ENCODE assay signal across 9 mouse cellular contexts in genomic region chr2:102804109-102804508, GRCm38 (mm10).
DNase-seq lines count a peak whose midpoint lies in the region; ATAC-seq and TF ChIP-seq lines count a peak whose summit lies in the region.
"Had no signal": no experiment of that assay in that cellular context is flagged by ENCODE, and none has a peak within 500 bp of the region (broad histone marks: within the 10 kb centered on the region; RNA-seq: fewer than 3 reads in every experiment).

No protein-coding gene starts in this region.

- no peak for TF ChIP-seq POLR2A in limb, embryonic 14.5 days (IDR thresholded peaks at IDR 0.05; ENCODE audit: borderline replicate concordance, extremely low read depth, insufficient read depth, insufficient read length)

- no peak for ATAC-seq in embryonic facial prominence, embryonic 11.5 days (replicated peaks; ENCODE audit: insufficient number of reproducible peaks, low FRiP score, low TSS enrichment, low read depth)
- ATAC-seq in limb, embryonic 14.5 days (ENCODE audit: low FRiP score, low read depth), result no peak
- ATAC-seq in megakaryocyte, adult 5-6 weeks (ENCODE audit: poor library complexity, severe bottlenecking), result peak; percentile 27; the same call in 1 of the 2 replicates
- no peak for ATAC-seq in megakaryocyte-erythroid progenitor cell, adult 5-6 weeks (replicated peaks; ENCODE audit: low FRiP score, low TSS enrichment, poor library complexity, severe bottlenecking)

- H3K4me3 ChIP-seq in embryonic facial prominence, embryonic 11.5 days (ENCODE audit: low read depth, low read length), result no peak overlapping the region
- no peak overlapping the region for H3K4me3 ChIP-seq in embryonic facial prominence, embryonic 10.5 days
- H3K4me3 ChIP-seq in limb, embryonic 14.5 days (replicated peaks; ENCODE audit: low read length), result no peak overlapping the region
- no peak overlapping the region for H3K4me3 ChIP-seq in limb, embryonic 10.5 days
- H3K4me3 ChIP-seq: heart, embryonic 13.5 days had no signal

- no peaks in the 10 kb centered on the region for H3K36me3 ChIP-seq in embryonic facial prominence, embryonic 11.5 days (replicated peaks; ENCODE audit: control insufficient read depth, insufficient read depth, low read depth, low read length)
- no peaks in the 10 kb centered on the region for H3K36me3 ChIP-seq in embryonic facial prominence, embryonic 10.5 days (replicated peaks)
- H3K36me3 ChIP-seq in limb, embryonic 14.5 days (ENCODE audit: control insufficient read depth, insufficient read depth, low read length), result no peaks in the 10 kb centered on the region
- no peaks in the 10 kb centered on the region for H3K36me3 ChIP-seq in limb, embryonic 10.5 days
- H3K36me3 ChIP-seq: heart, embryonic 13.5 days had no signal

- H3K4me1 ChIP-seq in embryonic facial prominence, embryonic 11.5 days (ENCODE audit: control insufficient read depth, insufficient read depth, low read length), result no peaks in the 10 kb centered on the region
- H3K4me1 ChIP-seq in embryonic facial prominence, embryonic 10.5 days, result 0 out of 2 replicates have a peak, but pooled peaks cover 5% of the 10 kb centered on the region
- no peaks in the 10 kb centered on the region for H3K4me1 ChIP-seq in limb, embryonic 14.5 days (ENCODE audit: control insufficient read depth, insufficient read depth, low read length)
- no peaks in the 10 kb centered on the region for H3K4me1 ChIP-seq in limb, embryonic 10.5 days
- H3K4me1 ChIP-seq: heart, embryonic 13.5 days had no signal

- H3K27me3 ChIP-seq in embryonic facial prominence, embryonic 11.5 days (ENCODE audit: control insufficient read depth, insufficient read depth, low read length), result no peaks in the 10 kb centered on the region
- H3K27me3 ChIP-seq in embryonic facial prominence, embryonic 10.5 days (replicated peaks; ENCODE audit: low read depth, poor library complexity, severe bottlenecking), result no peaks in the 10 kb centered on the region
- no peaks in the 10 kb centered on the region for H3K27me3 ChIP-seq in limb, embryonic 14.5 days (ENCODE audit: control insufficient read depth, insufficient read depth, low read length)
- H3K27me3 ChIP-seq in limb, embryonic 10.5 days (ENCODE audit: low read depth, poor library complexity, severe bottlenecking), result no peaks in the 10 kb centered on the region
- H3K27me3 ChIP-seq: heart, embryonic 13.5 days had no signal

- H3K4me2 ChIP-seq in embryonic facial prominence, embryonic 11.5 days (ENCODE audit: low read depth, low read length), result no peak overlapping the region
- H3K4me2 ChIP-seq in limb, embryonic 14.5 days (replicated peaks; ENCODE audit: low read depth, low read length, severe bottlenecking), result no peak overlapping the region
- H3K4me2 ChIP-seq: heart, embryonic 13.5 days had no signal

- no peaks in the 10 kb centered on the region for H3K9me3 ChIP-seq in embryonic facial prominence, embryonic 11.5 days (replicated peaks; ENCODE audit: control insufficient read depth, low read length)
- H3K9me3 ChIP-seq in embryonic facial prominence, embryonic 10.5 days, result no peaks in the 10 kb centered on the region
- no peaks in the 10 kb centered on the region for H3K9me3 ChIP-seq in limb, embryonic 14.5 days (ENCODE audit: control insufficient read depth, low read length)
- H3K9me3 ChIP-seq in limb, embryonic 10.5 days (replicated peaks), result no peaks in the 10 kb centered on the region
- H3K9me3 ChIP-seq: heart, embryonic 13.5 days had no signal

- 42% methylated on average over 2 of the region's 2 CpGs for WGBS in embryonic facial prominence, embryonic 11.5 days
- 47% methylated on average over 2 of the region's 2 CpGs for WGBS in embryonic facial prominence, embryonic 10.5 days
- 33% methylated on average over 2 of the region's 2 CpGs for WGBS in limb, embryonic 14.5 days
- WGBS in limb, embryonic 10.5 days, result 57% methylated on average over 2 of the region's 2 CpGs

- DNase-seq in embryonic facial prominence, embryonic 11.5 days (ENCODE audit: low spot score), result peak; percentile 72
- DNase-seq in embryonic facial prominence, embryonic 10.5 days (ENCODE audit: low spot score), result no peak
- DNase-seq in limb, embryonic 14.5 days (ENCODE audit: low spot score), result peak; percentile 71
- no peak for DNase-seq in limb, embryonic 10.5 days (ENCODE audit: low spot score)
- DNase-seq in brain, adult 2 months (ENCODE audit: low read depth, low spot score), result peak; percentile 77
- no peak for DNase-seq in T-cell, adult 2 months (ENCODE audit: low spot score)

- H3K27ac ChIP-seq in embryonic facial prominence, embryonic 11.5 days (replicated peaks; ENCODE audit: low read depth, low read length), result no peak overlapping the region
- no peak overlapping the region for H3K27ac ChIP-seq in embryonic facial prominence, embryonic 10.5 days (replicated peaks)
- H3K27ac ChIP-seq in limb, embryonic 14.5 days (replicated peaks; ENCODE audit: low read depth, low read length), result no peak overlapping the region
- no peak overlapping the region for H3K27ac ChIP-seq in limb, embryonic 10.5 days
- H3K27ac ChIP-seq: heart, embryonic 13.5 days had no signal

- no peak overlapping the region for H3K9ac ChIP-seq in embryonic facial prominence, embryonic 11.5 days (replicated peaks; ENCODE audit: low read length)
- H3K9ac ChIP-seq in limb, embryonic 14.5 days (ENCODE audit: low read depth, low read length, severe bottlenecking), result no peak overlapping the region
- H3K9ac ChIP-seq: heart, embryonic 13.5 days had no signal

Comparison
In these comparisons a context has a peak if more than half of its experiments do, and no peak if none do; other contexts are left out.
1. DNase-seq: peak in embryonic facial prominence, embryonic 11.5 days (single experiment), limb, embryonic 14.5 days (single experiment) and brain, adult 2 months (single experiment); none in embryonic facial prominence, embryonic 10.5 days (single experiment), limb, embryonic 10.5 days (single experiment) and T-cell, adult 2 months (single experiment).